Mouse (Mus musculus): ENCODE results near the gene Nrk. TPM values are rescaled to one million over a fixed set of nuclear protein-coding genes. Genes with fewer than 3 reads are reported as not detected.

Gene Nrk
- polyA plus RNA-seq, 2 experiments = 1.4 to 1.9 TPM

DNA sequence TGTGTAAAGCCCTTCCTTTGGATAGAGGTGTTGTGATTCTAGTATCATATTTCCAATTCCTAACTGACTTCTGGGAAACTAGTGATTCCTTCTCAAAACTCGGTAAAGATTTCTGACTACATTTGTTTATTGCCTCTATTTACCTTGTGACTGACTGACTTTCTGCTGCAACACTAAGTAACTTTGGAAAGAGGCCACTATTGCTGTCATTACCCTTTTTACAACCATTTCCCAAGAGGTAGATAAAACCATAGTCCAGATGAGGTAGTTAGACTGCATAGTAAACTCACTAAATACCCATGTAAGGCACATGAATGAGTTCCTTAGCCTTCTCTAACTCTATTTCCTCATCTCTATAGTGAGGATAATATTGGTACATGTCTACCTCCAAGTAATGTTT is 126.9 kb downstream of the Nrk start:
- ATAC-seq (ENCODE audit: insufficient read depth) (no peak), DNase-seq (ENCODE audit: low read depth in 3 of 3, low spot score in 3 of 3) (no peak)
- Histone ChIP-seq H3K9ac (replicated peaks) (no peak overlapping the region), H3K27me3 (ENCODE audit: control insufficient read depth, insufficient read depth, low read length) (no peaks in the 10 kb centered on the region), H3K36me3 (replicated peaks; ENCODE audit: control insufficient read depth, insufficient read depth, low read depth) (no peaks in the 10 kb centered on the region), H3K27ac (no peak overlapping the region), H3K4me3 (ENCODE audit: insufficient read depth in 1 of 2, low read depth in 2 of 2, low read length in 2 of 2) (no peak overlapping the region), H3K4me2 (ENCODE audit: low read depth) (no peak overlapping the region), H3K4me1 (replicated peaks; ENCODE audit: control insufficient read depth in 2 of 2, insufficient read depth in 2 of 2, low read length in 1 of 2) (no peaks in the 10 kb centered on the region), H3K9me3 (ENCODE audit: control insufficient read depth, low read length) (no peaks in the 10 kb centered on the region)
- TF ChIP-seq CTCF (IDR thresholded peaks at IDR 0.05; ENCODE audit: low read depth) (no peak), EP300 (IDR thresholded peaks at IDR 0.05; ENCODE audit: low read depth) (no peak)
- 59% methylated on average over 1 of the region's 1 CpGs for WGBS (ENCODE audit: insufficient replicate concordance)

- ATAC-seq (ENCODE audit: insufficient read depth) (no peak), DNase-seq (ENCODE audit: low read depth in 3 of 3, low spot score in 3 of 3) (no peak)
- Histone ChIP-seq H3K9ac (replicated peaks) (no peak overlapping the region), H3K4me1 (replicated peaks; ENCODE audit: control insufficient read depth in 2 of 2, insufficient read depth in 2 of 2, low read length in 1 of 2) (no peaks in the 10 kb centered on the region), H3K27ac (no peak overlapping the region), H3K4me2 (ENCODE audit: low read depth) (no peak overlapping the region), H3K36me3 (replicated peaks; ENCODE audit: control insufficient read depth, insufficient read depth, low read depth) (no peaks in the 10 kb centered on the region), H3K4me3 (ENCODE audit: insufficient read depth in 1 of 2, low read depth in 2 of 2, low read length in 2 of 2) (no peak overlapping the region), H3K9me3 (ENCODE audit: control insufficient read depth, low read length) (no peaks in the 10 kb centered on the region), H3K27me3 (ENCODE audit: control insufficient read depth, insufficient read depth, low read length) (no peaks in the 10 kb centered on the region)
- no peak for TF ChIP-seq CTCF (IDR thresholded peaks at IDR 0.05; ENCODE audit: low read depth)
- no peak for TF ChIP-seq EP300 (IDR thresholded peaks at IDR 0.05; ENCODE audit: low read depth)
- 41% methylated on average over 1 of the region's 1 CpGs for WGBS (ENCODE audit: insufficient replicate concordance)
These were observed 137.7 kb downstream of the Nrk start for GRCm38 (mm10) chrX:139051976-139052375.

GRCm38 (mm10) chrX:139053149-139053548 is 138.9 kb downstream of the Nrk start:
- Histone ChIP-seq H3K36me3 (replicated peaks; ENCODE audit: control insufficient read depth, insufficient read depth, low read depth) (no peaks in the 10 kb centered on the region), H3K4me3 (ENCODE audit: insufficient read depth in 1 of 2, low read depth in 2 of 2, low read length in 2 of 2) (no peak overlapping the region), H3K27ac (no peak overlapping the region), H3K4me1 (replicated peaks; ENCODE audit: control insufficient read depth in 2 of 2, insufficient read depth in 2 of 2, low read length in 1 of 2) (no peaks in the 10 kb centered on the region), H3K9me3 (ENCODE audit: control insufficient read depth, low read length) (no peaks in the 10 kb centered on the region), H3K4me2 (ENCODE audit: low read depth) (no peak overlapping the region), H3K9ac (replicated peaks) (no peak overlapping the region), H3K27me3 (ENCODE audit: control insufficient read depth, insufficient read depth, low read length) (no peaks in the 10 kb centered on the region)
- no peak for ATAC-seq (ENCODE audit: insufficient read depth)
- 50% methylated on average over 1 of the region's 1 CpGs for WGBS (ENCODE audit: insufficient replicate concordance)
- TF ChIP-seq EP300 (IDR thresholded peaks at IDR 0.05; ENCODE audit: low read depth) (no peak), CTCF (IDR thresholded peaks at IDR 0.05; ENCODE audit: low read depth) (no peak)
- no peak for DNase-seq (ENCODE audit: low read depth in 3 of 3, low spot score in 3 of 3)

Other genes with a start within 250 kb of the Nrk start
- 1.4 and 2.6 TPM in 2 replicates for gene Serpina7, start 170.8 kb downstream of the Nrk start, polyA plus RNA-seq (2012; rRNA removed)
- 8.5 and 8.9 TPM in 2 replicates for gene Serpina7, start 170.8 kb downstream of the Nrk start, polyA plus RNA-seq (2014; fragmentation: Nextera tagmentation; extraction: Ambion mirVana)
- gene 4930513O06Rik, start 171.8 kb downstream of the Nrk start, polyA plus RNA-seq (2012; rRNA removed) = not detected in 2 replicates
- gene 4930513O06Rik, start 171.8 kb downstream of the Nrk start, polyA plus RNA-seq (2014; fragmentation: Nextera tagmentation; extraction: Ambion mirVana) = 0.18 and 0.25 TPM in 2 replicates